ENCODE assay signal across 18 mouse cellular contexts in the genomic region with DNA sequence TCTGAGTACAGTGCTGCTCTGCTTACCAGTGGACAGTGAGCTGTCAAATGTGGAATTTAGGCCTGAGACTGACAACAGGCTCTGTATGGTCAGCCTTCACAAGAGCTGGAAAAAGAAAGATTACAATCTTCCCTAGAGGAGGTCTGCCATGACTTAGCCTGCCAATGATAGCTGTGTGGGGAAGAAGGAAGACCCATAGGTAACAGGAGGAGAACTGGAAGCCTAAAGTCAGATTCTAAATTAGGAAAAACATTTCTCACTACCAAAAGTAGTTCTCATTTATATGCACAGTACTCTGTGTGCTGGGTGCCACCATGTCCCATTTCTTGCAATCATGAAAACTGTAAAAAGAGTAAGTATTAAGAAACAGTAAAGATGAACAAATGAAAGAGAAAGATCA.
DNase-seq lines count a peak whose midpoint lies in the region; TF ChIP-seq lines count a peak whose summit lies in the region.
"Had no signal": no experiment of that assay in that cellular context is flagged by ENCODE, and none has a peak within 500 bp of the region (broad histone marks: within the 10 kb centered on the region; RNA-seq: fewer than 3 reads in every experiment).

No protein-coding gene starts in this region.

- H3K4me1 ChIP-seq in cortical plate, adult 2 months (ENCODE audit: control insufficient read depth, insufficient read depth, low read length), result peaks cover 4% of the 10 kb centered on the region; the same call in 1 of the 2 replicates
- H3K4me1 ChIP-seq: hindbrain, embryonic 12.5 days; hindbrain, embryonic 15.5 days had no signal

- H3K4me3 ChIP-seq in gastrocnemius, adult 2 months, result no peak overlapping the region
- H3K4me3 ChIP-seq in cortical plate, adult 2 months (ENCODE audit: insufficient read depth, low read length), result no peak overlapping the region
- H3K4me3 ChIP-seq: hindbrain, embryonic 12.5 days; hindbrain, embryonic 15.5 days had no signal

- no peak for TF ChIP-seq CTCF in gastrocnemius, adult 2 months (IDR thresholded peaks at IDR 0.05)
- no peak for TF ChIP-seq CTCF in cortical plate, adult 2 months (IDR thresholded peaks at IDR 0.05; ENCODE audit: extremely low read depth, insufficient read depth, low read length)

- TF ChIP-seq POLR2A in cortical plate, adult 2 months (IDR thresholded peaks at IDR 0.05; ENCODE audit: extremely low read depth, insufficient read depth, low read length), result no peak

- intact Hi-C loops in gastrocnemius, adult 2 months (cut with DNase I), result no loop called here
- intact Hi-C loops in left cerebral cortex, postnatal 14 days (cut with DNase I), result no loop called here

- 0 out of 2 replicates have a peak overlapping the region, but pooled peaks have one; percentile 8 for H3K27ac ChIP-seq in gastrocnemius, adult 2 months
- H3K27ac ChIP-seq in cortical plate, adult 2 months (ENCODE audit: insufficient read depth, low read length), result 0 out of 2 replicates have a peak overlapping the region, but pooled peaks have one; percentile 53
- H3K27ac ChIP-seq: hindbrain, embryonic 12.5 days; hindbrain, embryonic 15.5 days had no signal

- DNase-seq in gastrocnemius, adult 2 months, result no peak
- no peak for DNase-seq in gastrocnemius, postnatal 4 days (ENCODE audit: low spot score in 2 of 2)
- peak; percentile 7 to 17 for DNase-seq in left cerebral cortex, postnatal 14 days (ENCODE audit: low spot score in 2 of 2)
- no peak for DNase-seq in left cerebral cortex, adult 11 months (ENCODE audit: low spot score)
- DNase-seq in brain, adult 2 months (ENCODE audit: low read depth, low spot score), result peak; percentile 42
- DNase-seq: adrenal gland, adult 2 months; adrenal gland, postnatal 14 days; cerebellum, adult 11-12 months; cerebellum, adult 8-10 months; cerebellum, postnatal 10 days; cerebellum, postnatal 36 days; forebrain, postnatal 0 days; gastrocnemius, postnatal 10 days; gastrocnemius, postnatal 36 days; heart, adult 11 months had no signal

Comparison
In these comparisons a context has a peak if more than half of its experiments do, and no peak if none do; other contexts are left out.
1. DNase-seq: peak in left cerebral cortex, postnatal 14 days (2 of 2) and brain, adult 2 months (single experiment); none in gastrocnemius, adult 2 months (single experiment), gastrocnemius, postnatal 4 days (0 of 2) and left cerebral cortex, adult 11 months (single experiment).